Mouse (Mus musculus) liver, adult 2 months (tissue): Measurements from ENCODE around the gene Pgpep1l.

Source experiments
- CTCF ChIP-seq: fragments of 200-500 bp; IDR thresholded peaks from 2 replicates; pipeline ENCODE4 v1.5.1; 2011; ENCODE audit warnings: low read depth, low read length, control low read depth
- POLR2A ChIP-seq: fragments of 200-500 bp; IDR thresholded peaks from 2 replicates; pipeline ENCODE4 v1.6.1; 2011; ENCODE audit warnings: low read length, control low read depth; ENCODE audit not compliant: insufficient read depth; ENCODE audit errors: extremely low read depth

- no peak for TF ChIP-seq POLR2A
- no peak for TF ChIP-seq CTCF
Observed at GRCm38 (mm10) chr7:68277054-68277896, 13.2 kb upstream of the Pgpep1l start.
